Mouse (Mus musculus) embryonic facial prominence, embryonic 11.5 days (tissue): Measurements from ENCODE around the gene Adam6b. TPM values are rescaled to one million over a fixed set of nuclear protein-coding genes. Genes with fewer than 3 reads are reported as not detected.

ENCODE experiments used
- ATAC-seq: fragments of 200-750 bp; cut with Nextera tagmentation; replicated peaks from 2 replicates; pipeline ENCODE4 v1.8.0; 2017; ENCODE audit warnings: low read depth; ENCODE audit not compliant: insufficient number of reproducible peaks, low FRiP score, low TSS enrichment
- DNase-seq: peaks from one replicate; pipeline ENCODE4 v3.0.0-alpha.2; 2015; ENCODE audit warnings: low spot score
- H3K27ac ChIP-seq: fragments of 300-500 bp; sonication (generic); replicated peaks from 2 replicates; pipeline ENCODE4 v1.5.1; 2014; ENCODE audit warnings: mild to moderate bottlenecking, low read depth, low read length, control low read depth
- H3K27me3 ChIP-seq: fragments of 300-500 bp; sonication (generic); 2 replicates; pipeline ENCODE4 v1.6.1; 2014; ENCODE audit warnings: mild to moderate bottlenecking, low read length, moderate library complexity, mixed read lengths; ENCODE audit not compliant: control insufficient read depth, insufficient read depth
- H3K36me3 ChIP-seq: fragments of 300-500 bp; sonication (generic); replicated peaks from 2 replicates; pipeline ENCODE4 v1.6.1; 2014; ENCODE audit warnings: low read depth, mild to moderate bottlenecking, low read length, moderate library complexity, mixed read lengths; ENCODE audit not compliant: control insufficient read depth, insufficient read depth
- H3K4me1 ChIP-seq: fragments of 300-500 bp; sonication (generic); 2 replicates; pipeline ENCODE4 v1.6.1; 2014; ENCODE audit warnings: low read length, mixed read lengths; ENCODE audit not compliant: control insufficient read depth, insufficient read depth
- H3K4me2 ChIP-seq: fragments of 300-500 bp; sonication (generic); 2 replicates; pipeline ENCODE4 v1.6.1; 2014; ENCODE audit warnings: low read depth, mild to moderate bottlenecking, control low read depth, low read length, moderate library complexity
- H3K4me3 ChIP-seq: fragments of 300-500 bp; sonication (generic); 2 replicates; pipeline ENCODE4 v1.5.1; 2014; ENCODE audit warnings: low read depth, low read length, control low read depth
- H3K9ac ChIP-seq: fragments of 300-500 bp; sonication (generic); replicated peaks from 2 replicates; pipeline ENCODE4 v1.6.1; 2014; ENCODE audit warnings: mild to moderate bottlenecking, control low read depth, low read length
- H3K9me3 ChIP-seq: fragments of 300-500 bp; sonication (generic); replicated peaks from 2 replicates; pipeline ENCODE4 v1.6.1; 2016; ENCODE audit warnings: mild to moderate bottlenecking, low read length, inconsistent platforms, mixed read lengths; ENCODE audit not compliant: control insufficient read depth
- WGBS: fragments of 180-500 bp; shearing (Covaris S2); extraction: QIAGEN DNeasy Blood & Tissue Kit; methylation state at CpG from one replicate; pipeline ENCODE4 v1.1.7; 2014; 5-methylcytosine and 5-hydroxymethylcytosine counted together
- polyA plus RNA-seq: library from polyadenylated mRNA; unstranded; fragments of >200 nt; fragmentation: Nextera tagmentation; extraction: Ambion mirVana; gene quantifications from 2 replicates; pipeline ENCODE4 v1.2.1, GENCODE M21; 2014

The Adam6b gene
- polyA plus RNA-seq, 1 experiment from 2014 or later = not detected

DNA sequence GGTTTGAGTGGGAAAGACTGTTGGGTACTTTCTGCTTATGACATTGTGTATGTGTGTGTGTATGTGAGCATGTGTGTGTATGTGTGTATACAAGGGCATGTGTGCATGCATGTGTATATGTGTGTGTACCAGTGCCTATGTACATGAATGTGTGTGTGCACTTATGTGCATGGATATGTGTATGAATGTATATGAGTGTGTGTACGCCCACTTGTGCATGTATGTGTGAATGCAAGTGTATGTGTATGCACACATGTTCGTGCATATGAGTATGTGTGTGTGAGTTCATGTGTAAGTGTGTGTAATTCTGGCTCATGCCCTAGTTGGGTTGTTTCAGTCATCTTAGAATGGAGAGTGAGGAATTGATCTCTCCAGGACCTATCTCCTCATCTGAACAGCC is 36.6 kb downstream of the Adam6b start:
- H3K4me3 ChIP-seq = no peak overlapping the region
- DNase-seq = no peak
- H3K9ac ChIP-seq = no peak overlapping the region
- no peak overlapping the region for H3K27ac ChIP-seq
- ATAC-seq = no peak
- no peaks in the 10 kb centered on the region for H3K27me3 ChIP-seq
- no peaks in the 10 kb centered on the region for H3K36me3 ChIP-seq
- no peaks in the 10 kb centered on the region; the same call in 1 of the 2 replicates for H3K9me3 ChIP-seq
- H3K4me2 ChIP-seq = no peak overlapping the region
- H3K4me1 ChIP-seq = no peaks in the 10 kb centered on the region
- 73% methylated on average over 2 of the region's 2 CpGs for WGBS

Other genes with a start within 250 kb of the Adam6b start
- gene Adam6a, start 54.4 kb downstream of the Adam6b start, polyA plus RNA-seq = not detected in 2 replicates